Mouse (Mus musculus) inflammation-experienced regulatory T-cells (primary cell): Measurements from ENCODE around the gene Cd200r4. TPM values are rescaled to one million over a fixed set of nuclear protein-coding genes. Genes with fewer than 3 reads are reported as not detected.

Experiments
- polyA plus RNA-seq, 2 experiments: library from polyadenylated mRNA; unstranded; fragments of 100-300 nt; shearing (Covaris generic); gene quantifications; one replicate each; pipeline ENCODE4 v1.2.1; 2017

Gene Cd200r4
- polyA plus RNA-seq: 1 to 10 TPM; 5.2 to 7.5 TPM

GRCm38 (mm10) chr16:44811544-44811943 lies at the start of gene Cd200r4:
TSS of gene Cd200r4 (plus strand) at chr16:44811733.

GRCm38 (mm10) chr16:44765555-44766319 lies 45.8 kb upstream of the Cd200r4 start, which contains the start of gene Cd200r1:
TSS of gene Cd200r1 (plus strand) at chr16:44765736.

GRCm38 (mm10) chr16:44866797-44867196 lies 55.3 kb downstream of the Cd200r4 start, which contains the start of gene Cd200r2:
TSS of gene Cd200r2 (plus strand) at chr16:44867097.

Other genes with a start within 250 kb of the Cd200r4 start
- 10 to 100 TPM; 11.1 to 11.6 TPM for gene Nepro, start 87.4 kb upstream of the Cd200r4 start, polyA plus RNA-seq
- 10 to 100 TPM; 30.4 to 38.3 TPM for gene Gtpbp8, start 65.4 kb upstream of the Cd200r4 start, polyA plus RNA-seq
- gene Cd200r1, start 46.0 kb upstream of the Cd200r4 start, polyA plus RNA-seq: 10 to 100 TPM; 61.2 to 72.9 TPM
- gene Cd200r2, start 55.4 kb downstream of the Cd200r4 start, polyA plus RNA-seq: 1 to 10 TPM in 1 of 2 experiments, not detected in 1; 1.1 TPM
- 1 to 10 TPM; 1.5 to 4.1 TPM for gene Cd200r3, start 131.9 kb downstream of the Cd200r4 start, polyA plus RNA-seq